8 mouse cellular contexts compared by ENCODE assay signal in genomic region chr2:45117087-45117561, GRCm38 (mm10). TPM values are rescaled to one million over a fixed set of nuclear protein-coding genes. Genes with fewer than 3 reads are reported as not detected.
A peak's percentile ranks its signal among the peaks of the same experiment; 100 is the strongest.
DNase-seq lines count a peak whose midpoint lies in the region; ATAC-seq and TF ChIP-seq lines count a peak whose summit lies in the region.

Gene Zeb2, minus strand, starts transcription at chr2:45117395.

- peak; percentile 85 for ATAC-seq in hindbrain, embryonic 12.5 days (ENCODE audit: low FRiP score)

- peak within 1 kb of the TSS; percentile 37 for H3K27ac ChIP-seq in MEL (ENCODE audit: control insufficient read depth, low read depth, low read length)
- H3K27ac ChIP-seq in hindbrain, embryonic 12.5 days, result peak within 1 kb of the TSS; percentile 87

- peak within 1 kb of the TSS; percentile 89 to 94 for H3K4me3 ChIP-seq in MEL (ENCODE audit: control insufficient read depth in 1 of 2, insufficient read depth in 1 of 2, low read depth in 2 of 2, low read length in 2 of 2)
- H3K4me3 ChIP-seq in hindbrain, embryonic 12.5 days, result peak within 1 kb of the TSS; percentile 61

- peak within 1 kb of the TSS; percentile 82 for H3K9ac ChIP-seq in MEL (ENCODE audit: control insufficient read depth, low read depth, low read length, poor library complexity, severe bottlenecking)
- peak within 1 kb of the TSS; percentile 68 for H3K9ac ChIP-seq in hindbrain, embryonic 12.5 days

- DNase-seq in MEL (ENCODE audit: low read depth, low spot score), result peak; percentile 55
- DNase-seq in brain, embryonic 14.5 days (ENCODE audit: low read depth), result peak; percentile 89
- peak; percentile 71 to 77 for DNase-seq in frontal cortex, postnatal 36 days (ENCODE audit: low spot score in 2 of 2)
- DNase-seq in layer of hippocampus, postnatal 36 days, result peak; percentile 77 to 84
- DNase-seq in lung, postnatal 36 days, result peak; percentile 70
- peak; percentile 77 for DNase-seq in retina, embryonic 14.5 days (ENCODE audit: low spot score)
- peak; percentile 73 for DNase-seq in urinary bladder, postnatal 4 days (ENCODE audit: low spot score in 2 of 2)

- no peak for TF ChIP-seq CTCF in MEL (IDR thresholded peaks at IDR 0.05 in 2 of 3, conservative IDR thresholded peaks at IDR 0.05 in 1 of 3; ENCODE audit: control insufficient read depth in 1 of 3, insufficient read depth in 1 of 3, low read depth in 2 of 3, low read length in 3 of 3, poor library complexity in 1 of 3, severe bottlenecking in 1 of 3)
- no peak for TF ChIP-seq CTCF in brain, embryonic 14.5 days (IDR thresholded peaks at IDR 0.05; ENCODE audit: borderline replicate concordance, extremely low read depth, insufficient read depth, insufficient read length)

- H3K4me2 ChIP-seq in hindbrain, embryonic 12.5 days (replicated peaks), result peak within 1 kb of the TSS; percentile 80

- peaks cover 6% of the 10 kb centered on the region for H3K79me2 ChIP-seq in MEL (ENCODE audit: control insufficient read depth, insufficient read depth, low read length, poor library complexity)

- under 1% methylated on average over 35 of the region's 39 CpGs for WGBS in hindbrain, embryonic 12.5 days

- H3K9me3 ChIP-seq in MEL (replicated peaks; ENCODE audit: insufficient read depth, low read length), result no peaks in the 10 kb centered on the region
- no peaks in the 10 kb centered on the region for H3K9me3 ChIP-seq in hindbrain, embryonic 12.5 days (replicated peaks)

- H3K27me3 ChIP-seq in MEL (ENCODE audit: control insufficient read depth in 1 of 2, insufficient read depth in 2 of 2, low read length in 2 of 2), result no peaks in the 10 kb centered on the region
- no peaks in the 10 kb centered on the region for H3K27me3 ChIP-seq in hindbrain, embryonic 12.5 days

- H3K36me3 ChIP-seq in MEL (ENCODE audit: control insufficient read depth in 1 of 2, insufficient read depth in 2 of 2, low read length in 2 of 2), result peaks cover 0 to 2% of the 10 kb centered on the region in 2 experiments; a peak in 2 of 4 replicates
- H3K36me3 ChIP-seq in hindbrain, embryonic 12.5 days, result no peaks in the 10 kb centered on the region

- no peak for TF ChIP-seq POLR2A in MEL (IDR thresholded peaks at IDR 0.05; ENCODE audit: control insufficient read depth in 1 of 2, insufficient read depth in 1 of 2, low read depth in 1 of 2, low read length in 2 of 2, poor library complexity in 1 of 2)
- 0 out of 2 replicates have a peak, but pooled peaks have one; percentile 12 for TF ChIP-seq POLR2A in brain, embryonic 14.5 days (IDR thresholded peaks at IDR 0.05; ENCODE audit: borderline replicate concordance, extremely low read depth, insufficient read depth, insufficient read length, poor library complexity, severe bottlenecking)

- TF ChIP-seq RAD21 in MEL (IDR thresholded peaks at IDR 0.05; ENCODE audit: low read depth, low read length), result no peak; the same call in 1 of the 2 replicates

- no peak for TF ChIP-seq EP300 in MEL (IDR thresholded peaks at IDR 0.05; ENCODE audit: low read depth in 1 of 2, low read length in 2 of 2)

- H3K4me1 ChIP-seq in MEL (ENCODE audit: control insufficient read depth in 1 of 2, insufficient read depth in 2 of 2, low read length in 2 of 2), result peaks cover 2 to 3% of the 10 kb centered on the region in 2 experiments; a peak in 2 of 4 replicates
- H3K4me1 ChIP-seq in hindbrain, embryonic 12.5 days, result peaks cover 19% of the 10 kb centered on the region

TF ChIP-seq in MEL, 35 proteins besides CTCF, POLR2A, EP300 and RAD21:
- TF ChIP-seq TBP (IDR thresholded peaks at IDR 0.05; ENCODE audit: low read depth, low read length), result 0 out of 2 replicates have a peak, but pooled peaks have one; percentile 11
- TF ChIP-seq USF1 (IDR thresholded peaks at IDR 0.05; ENCODE audit: low read depth, low read length), result peak; percentile 75
- TF ChIP-seq UBTF (IDR thresholded peaks at IDR 0.05; ENCODE audit: borderline replicate concordance, insufficient read depth, low read depth, low read length), result no peak

RNA-seq across cellular contexts. Expression of gene Zeb2, which starts in this region (rescaled TPM):
- total RNA-seq in MEL (2012; rRNA removed), result 12.9 and 14.8 TPM in 2 replicates
- 10 to 100 TPM in 1 of 2 experiments, not detected in 1; 12.8 TPM for polyA plus RNA-seq in MEL (2012; ENCODE audit: insufficient read depth in 1 of 2, insufficient read length in 2 of 2, low read depth in 1 of 2, low replicate concordance in 2 of 2, missing spikeins in 1 of 2)
- 33.3 and 46.5 TPM in 2 replicates for polyA plus RNA-seq in brain, embryonic 14.5 days (2012; rRNA removed)
- polyA plus RNA-seq in hindbrain, embryonic 12.5 days (2016; fragmentation: Nextera tagmentation; extraction: Ambion mirVana), result 47.3 and 60.5 TPM in 2 replicates
- total RNA-seq in layer of hippocampus, postnatal 36 days (2021), result 100 to 1,000 TPM; 402 to 403 TPM

Comparison
In these comparisons a context has a peak if more than half of its experiments do, and no peak if none do; other contexts are left out.
1. Peak in every context shown above with its lines: DNase-seq, ATAC-seq, H3K4me3 ChIP-seq and H3K27ac ChIP-seq.
2. RNA of gene Zeb2 (total RNA-seq): 402 to 403 TPM in layer of hippocampus, postnatal 36 days; 12.9 to 14.8 TPM in MEL; every median in the first group is over 10 times any median in the second.